Mouse (Mus musculus) CH12.LX (cell line): ENCODE data around the gene Lrrc8c.

Experiments used
- CTCF ChIP-seq, 2 experiments: IDR thresholded peaks in 1 of 2; conservative IDR thresholded peaks in 1 of 2; 2 replicates each; pipeline ENCODE4 v1.5.1; 2011 to 2012; ENCODE audit warnings: low read depth in 2 of 2, low read length in 2 of 2, improper control_type of control experiment in 1 of 2, inconsistent platforms in 1 of 2, mild to moderate bottlenecking in 1 of 2, moderate library complexity in 1 of 2
- ELF1 ChIP-seq: IDR thresholded peaks from 2 replicates; pipeline ENCODE4 v1.6.1; 2014; ENCODE audit warnings: low read depth, mild to moderate bottlenecking, inconsistent platforms, low read length, improper control_type of control experiment
- EP300 ChIP-seq: IDR thresholded peaks from 2 replicates; pipeline ENCODE4 v1.6.1; 2011; ENCODE audit warnings: low read length, improper control_type of control experiment
- JUND ChIP-seq: conservative IDR thresholded peaks from 2 replicates; pipeline ENCODE4 v1.6.1; 2011; ENCODE audit warnings: low read depth, low read length, improper control_type of control experiment
- MAFK ChIP-seq: IDR thresholded peaks from 2 replicates; pipeline ENCODE4 v1.6.1; 2011; ENCODE audit warnings: low read length, improper control_type of control experiment; ENCODE audit not compliant: insufficient replicate concordance
- MXI1 ChIP-seq: IDR thresholded peaks from 2 replicates; pipeline ENCODE4 v1.6.1; 2011; ENCODE audit warnings: mild to moderate bottlenecking, low read depth, low read length, improper control_type of control experiment
- MYC ChIP-seq: IDR thresholded peaks from 2 replicates; pipeline ENCODE4 v1.6.1; 2011; ENCODE audit warnings: low read depth, mild to moderate bottlenecking, improper control_type of control experiment, low read length
- NRF1 ChIP-seq: IDR thresholded peaks from 2 replicates; pipeline ENCODE4 v1.6.1; 2014; ENCODE audit warnings: low read depth, mild to moderate bottlenecking, inconsistent platforms, low read length, improper control_type of control experiment, moderate library complexity
- POLR2A ChIP-seq: IDR thresholded peaks from 2 replicates; pipeline ENCODE4 v1.6.1; 2011; ENCODE audit warnings: low read depth, mild to moderate bottlenecking, improper control_type of control experiment, low read length
- POLR2AphosphoS2 ChIP-seq: IDR thresholded peaks from 2 replicates; pipeline ENCODE4 v1.6.1; 2011; ENCODE audit warnings: low read depth, low read length, improper control_type of control experiment
- SMC3 ChIP-seq: IDR thresholded peaks from 2 replicates; pipeline ENCODE4 v1.6.1; 2011; ENCODE audit warnings: low read depth, low read length, improper control_type of control experiment
- USF1 ChIP-seq: IDR thresholded peaks from 2 replicates; pipeline ENCODE4 v1.6.1; 2014; ENCODE audit warnings: low read depth, mild to moderate bottlenecking, inconsistent platforms, low read length, improper control_type of control experiment
- ZMIZ1 ChIP-seq: IDR thresholded peaks from 2 replicates; pipeline ENCODE4 v1.6.1; 2012; ENCODE audit warnings: low read depth, mild to moderate bottlenecking, inconsistent platforms, low read length, improper control_type of control experiment

DNA sequence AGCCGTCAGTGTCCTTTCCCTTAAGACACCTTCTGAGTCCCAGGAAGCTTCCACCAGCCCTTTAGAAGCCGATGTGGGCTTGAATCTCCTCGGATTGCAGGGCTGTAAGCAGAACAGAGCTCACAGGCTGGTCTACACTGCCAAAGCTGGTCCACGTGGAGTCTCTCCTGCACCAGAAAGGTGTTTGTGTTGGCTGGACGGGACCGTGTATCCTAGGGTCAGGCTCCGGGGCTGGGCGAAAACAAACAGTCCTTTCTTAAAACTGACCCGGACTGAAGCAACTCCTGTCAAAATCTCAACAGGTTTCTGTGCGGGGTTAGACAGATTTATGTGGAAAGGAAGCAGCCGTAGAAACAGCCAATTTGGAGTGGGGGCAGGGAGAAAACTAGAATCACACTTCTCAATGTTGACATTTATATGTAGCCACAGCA is 132.4 kb downstream of the Lrrc8c start:
- TF ChIP-seq MAFK (no peak), JUND (no peak), SMC3 (no peak; the same call in 1 of the 2 replicates), POLR2AphosphoS2 (no peak), EP300 (no peak), POLR2A (no peak), ELF1 (no peak), USF1 (no peak), MXI1 (peak; percentile 93), CTCF (conservative IDR thresholded peaks at IDR 0.05 in 1 of 2, IDR thresholded peaks at IDR 0.05 in 1 of 2; ENCODE audit: low read depth in 2 of 2, low read length in 2 of 2) (no peak), MYC (peak; percentile 22; the same call in 1 of the 2 replicates), NRF1 (no peak), ZMIZ1 (peak; percentile 28; the same call in 1 of the 2 replicates)
